Mouse (Mus musculus): ENCODE measurements around the gene Srp54c. TPM values are rescaled to one million over a fixed set of nuclear protein-coding genes. Genes with fewer than 3 reads are reported as not detected.

Srp54c gene
- polyA plus RNA-seq, 1 experiment from 2014 or later, result 60.0 TPM

DNA sequence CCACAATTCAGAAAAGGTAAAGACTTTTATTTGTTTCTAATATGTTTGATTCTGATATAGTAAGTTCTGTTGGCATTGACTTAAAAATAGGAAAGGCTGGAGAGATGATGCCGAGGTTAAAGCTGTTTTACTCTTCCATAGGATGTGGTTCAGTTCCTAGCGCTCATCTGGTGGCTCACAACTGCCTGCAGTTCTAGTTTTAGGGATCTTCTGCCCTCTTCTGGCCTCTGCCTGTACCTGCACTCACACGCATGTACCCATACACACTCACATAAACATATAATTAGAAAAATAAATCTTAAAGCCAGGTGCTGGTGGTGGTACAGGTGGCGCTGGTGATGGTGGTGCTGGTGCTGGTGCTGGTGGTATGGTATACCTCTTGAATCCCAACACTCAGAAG, 76.4 kb downstream of the Srp54c start:
- Histone ChIP-seq H3K9me3 (replicated peaks; ENCODE audit: control insufficient read depth, low read length) (peaks cover 3% of the 10 kb centered on the region; the same call in 1 of the 2 replicates), H3K27ac (ENCODE audit: low read length) (no peak overlapping the region), H3K9ac (ENCODE audit: low read length) (no peak overlapping the region), H3K4me1 (ENCODE audit: control insufficient read depth, insufficient read depth, low read length) (peaks cover 8% of the 10 kb centered on the region), H3K36me3 (ENCODE audit: control insufficient read depth, insufficient read depth) (peaks cover 3% of the 10 kb centered on the region; the same call in 1 of the 2 replicates), H3K4me2 (ENCODE audit: low read depth, low read length) (no peak overlapping the region), H3K4me3 (ENCODE audit: low read length) (no peak overlapping the region), H3K27me3 (ENCODE audit: control insufficient read depth, insufficient read depth, low read length) (no peaks in the 10 kb centered on the region)
- 96% methylated on average over 4 of the region's 4 CpGs for WGBS
- ATAC-seq (replicated peaks; ENCODE audit: extremely low read depth, insufficient read depth, low FRiP score), result no peak

- H3K9me3 ChIP-seq (replicated peaks; ENCODE audit: control insufficient read depth, low read length), result peaks cover 3% of the 10 kb centered on the region; the same call in 1 of the 2 replicates
Observed at GRCm38 (mm10) chr12:55307566-55307965, 77.6 kb downstream of the Srp54c start.

GRCm38 (mm10) chr12:55308731-55309130, 78.8 kb downstream of the Srp54c start:
- H3K27ac ChIP-seq (ENCODE audit: low read length), result no peak overlapping the region
- H3K9ac ChIP-seq (ENCODE audit: low read length), result no peak overlapping the region
- H3K27me3 ChIP-seq (ENCODE audit: control insufficient read depth, insufficient read depth, low read length), result no peaks in the 10 kb centered on the region
- no peak for ATAC-seq (replicated peaks; ENCODE audit: extremely low read depth, insufficient read depth, low FRiP score)
- H3K36me3 ChIP-seq (ENCODE audit: control insufficient read depth, insufficient read depth), result peaks cover 3% of the 10 kb centered on the region; the same call in 1 of the 2 replicates
- no peak overlapping the region for H3K4me2 ChIP-seq (ENCODE audit: low read depth, low read length)
- H3K9me3 ChIP-seq (replicated peaks; ENCODE audit: control insufficient read depth, low read length), result peaks cover 3% of the 10 kb centered on the region; the same call in 1 of the 2 replicates
- H3K4me3 ChIP-seq (ENCODE audit: low read length), result no peak overlapping the region
- 94% methylated on average over 9 of the region's 9 CpGs for WGBS
- 0 out of 2 replicates have a peak, but pooled peaks cover under 1% of the 10 kb centered on the region for H3K4me1 ChIP-seq (ENCODE audit: control insufficient read depth, insufficient read depth, low read length)

More at GRCm38 (mm10) chr12:55307566-55307965, 77.6 kb downstream of the Srp54c start:
- Histone ChIP-seq H3K27ac (ENCODE audit: low read length) (peak overlapping the region; percentile 20; the same call in 1 of the 2 replicates), H3K4me1 (ENCODE audit: control insufficient read depth, insufficient read depth, low read length) (0 out of 2 replicates have a peak, but pooled peaks cover 4% of the 10 kb centered on the region), H3K9ac (ENCODE audit: low read length) (no peak overlapping the region), H3K4me2 (ENCODE audit: low read depth, low read length) (no peak overlapping the region), H3K4me3 (ENCODE audit: low read length) (no peak overlapping the region), H3K27me3 (ENCODE audit: control insufficient read depth, insufficient read depth, low read length) (no peaks in the 10 kb centered on the region), H3K36me3 (ENCODE audit: control insufficient read depth, insufficient read depth) (peaks cover 3% of the 10 kb centered on the region; the same call in 1 of the 2 replicates)
- 80% methylated on average over 6 of the region's 6 CpGs for WGBS
- no peak for ATAC-seq (replicated peaks; ENCODE audit: extremely low read depth, insufficient read depth, low FRiP score)

DNA sequence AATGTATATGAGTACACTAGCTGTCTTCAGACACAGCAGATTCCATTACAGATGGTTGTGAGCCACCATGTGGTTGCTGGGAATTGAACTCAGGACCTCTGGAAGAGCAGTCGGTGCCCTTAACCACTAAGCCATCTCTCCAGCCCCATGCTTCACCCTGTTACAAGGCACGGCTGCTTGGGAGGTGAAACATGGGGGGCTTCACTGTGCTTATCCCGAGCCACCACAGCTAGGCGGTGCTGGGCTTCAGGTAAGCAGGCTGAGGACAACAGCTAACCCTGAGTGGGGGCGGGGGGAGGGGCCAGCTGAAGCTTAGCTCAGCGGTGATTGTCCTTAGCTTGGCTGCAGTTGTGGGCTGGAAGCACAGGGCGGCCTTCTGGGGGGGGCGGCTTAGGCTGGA, 79.5 kb downstream of the Srp54c start:
- peaks cover 3% of the 10 kb centered on the region; the same call in 1 of the 2 replicates for H3K9me3 ChIP-seq (replicated peaks; ENCODE audit: control insufficient read depth, low read length)
- no peaks in the 10 kb centered on the region for H3K27me3 ChIP-seq (ENCODE audit: control insufficient read depth, insufficient read depth, low read length)
- H3K36me3 ChIP-seq (ENCODE audit: control insufficient read depth, insufficient read depth), result peaks cover 3% of the 10 kb centered on the region; the same call in 1 of the 2 replicates
- no peak overlapping the region for H3K27ac ChIP-seq (ENCODE audit: low read length)
- WGBS, result 78% methylated on average over 8 of the region's 8 CpGs
- no peak overlapping the region for H3K4me3 ChIP-seq (ENCODE audit: low read length)
- H3K4me1 ChIP-seq (ENCODE audit: control insufficient read depth, insufficient read depth, low read length), result no peaks in the 10 kb centered on the region
- no peak overlapping the region for H3K9ac ChIP-seq (ENCODE audit: low read length)
- H3K4me2 ChIP-seq (ENCODE audit: low read depth, low read length), result no peak overlapping the region
- ATAC-seq (replicated peaks; ENCODE audit: extremely low read depth, insufficient read depth, low FRiP score), result no peak

- WGBS, result 88% methylated on average over 7 of the region's 7 CpGs
- no peaks in the 10 kb centered on the region for H3K36me3 ChIP-seq (ENCODE audit: control insufficient read depth, insufficient read depth)
Observed at GRCm38 (mm10) chr12:55311841-55312240, 81.9 kb downstream of the Srp54c start.

More at GRCm38 (mm10) chr12:55311841-55312240, 81.9 kb downstream of the Srp54c start:
- no peak overlapping the region for H3K9ac ChIP-seq (ENCODE audit: low read length)
- no peak overlapping the region for H3K4me2 ChIP-seq (ENCODE audit: low read depth, low read length)
- H3K9me3 ChIP-seq (replicated peaks; ENCODE audit: control insufficient read depth, low read length), result no peaks in the 10 kb centered on the region
- H3K27ac ChIP-seq (ENCODE audit: low read length), result no peak overlapping the region
- no peak overlapping the region for H3K4me3 ChIP-seq (ENCODE audit: low read length)
- H3K27me3 ChIP-seq (ENCODE audit: control insufficient read depth, insufficient read depth, low read length), result no peaks in the 10 kb centered on the region
- no peaks in the 10 kb centered on the region for H3K4me1 ChIP-seq (ENCODE audit: control insufficient read depth, insufficient read depth, low read length)
- ATAC-seq (replicated peaks; ENCODE audit: extremely low read depth, insufficient read depth, low FRiP score), result no peak

Other genes starting within 250 kb of the Srp54c start
- not detected in 2 replicates for gene Gm20403, start 243.6 kb upstream of the Srp54c start, polyA plus RNA-seq (2015; fragmentation: Nextera tagmentation; extraction: Ambion mirVana)
- 13.4 and 16.4 TPM in 2 replicates for gene Baz1a, start 215.8 kb upstream of the Srp54c start, polyA plus RNA-seq (2015; fragmentation: Nextera tagmentation; extraction: Ambion mirVana)
- 27.2 and 29.9 TPM in 2 replicates for gene 2700097O09Rik, start 150.1 kb upstream of the Srp54c start, polyA plus RNA-seq (2015; fragmentation: Nextera tagmentation; extraction: Ambion mirVana)
- gene Srp54a, start 149.9 kb upstream of the Srp54c start, polyA plus RNA-seq (2015; fragmentation: Nextera tagmentation; extraction: Ambion mirVana), result 130 and 158 TPM in 2 replicates
- 21.9 and 22.1 TPM in 2 replicates for gene Fam177a, start 105.7 kb upstream of the Srp54c start, polyA plus RNA-seq (2015; fragmentation: Nextera tagmentation; extraction: Ambion mirVana)
- 41.4 and 48.4 TPM in 2 replicates for gene Srp54b, start 75.1 kb upstream of the Srp54c start, polyA plus RNA-seq (2015; fragmentation: Nextera tagmentation; extraction: Ambion mirVana)
- not detected in 2 replicates for gene 1700047I17Rik2, start 30.6 kb upstream of the Srp54c start, polyA plus RNA-seq (2015; fragmentation: Nextera tagmentation; extraction: Ambion mirVana)
- 9.0 and 12.3 TPM in 2 replicates for gene 1110008L16Rik, start 69.4 kb downstream of the Srp54c start, polyA plus RNA-seq (2015; fragmentation: Nextera tagmentation; extraction: Ambion mirVana)
- 9.3 and 9.9 TPM in 2 replicates for gene Ppp2r3c, start 72.8 kb downstream of the Srp54c start, polyA plus RNA-seq (2015; fragmentation: Nextera tagmentation; extraction: Ambion mirVana)
- 322 and 352 TPM in 2 replicates for gene Psma6, start 154.1 kb downstream of the Srp54c start, polyA plus RNA-seq (2015; fragmentation: Nextera tagmentation; extraction: Ambion mirVana)

All from heart, embryonic 16.5 days (tissue).